Mouse (Mus musculus): ENCODE measurements around the gene Ddn.

DNA sequence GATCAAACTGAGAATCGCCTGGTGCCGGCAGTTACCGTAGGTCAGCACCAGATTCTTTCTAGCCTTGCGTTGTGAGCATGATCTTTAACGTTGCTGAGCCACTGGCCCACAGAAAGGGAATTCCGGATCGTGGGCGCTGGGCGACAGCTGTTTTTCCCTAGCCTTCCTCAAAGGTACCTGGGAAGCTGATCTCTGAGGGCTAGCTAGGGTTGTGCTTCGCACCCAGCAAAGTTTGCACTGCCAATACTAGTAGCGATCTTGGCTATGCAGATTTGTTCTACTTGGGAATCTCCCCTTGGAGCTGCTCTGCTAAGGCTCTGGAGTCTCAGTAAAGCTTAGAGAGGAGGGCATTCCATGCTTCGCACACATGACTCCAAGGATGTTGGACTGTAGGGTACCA is 18.1 kb downstream of the Ddn start:
- TF ChIP-seq POLR2A (IDR thresholded peaks at IDR 0.05; ENCODE audit: insufficient read depth, low read depth, low read length) (no peak), CTCF (IDR thresholded peaks at IDR 0.05; ENCODE audit: insufficient read depth, low read depth, low read length) (no peak)

Measured in olfactory bulb, adult 2 months (tissue).